Mouse (Mus musculus) cerebellum, adult 2 months (tissue): Measurements from ENCODE around the gene Serpina5. TPM values are rescaled to one million over a fixed set of nuclear protein-coding genes. Genes with fewer than 3 reads are reported as not detected.

Experiments used
- DNase-seq, 2 experiments: peaks; one replicate each; pipeline ENCODE4 v3.0.0; 2021
- H3K27ac ChIP-seq: fragments of 200-500 bp; 2 replicates; pipeline ENCODE4 v1.5.1; 2012; ENCODE audit warnings: low read length, control low read depth, inconsistent platforms; ENCODE audit not compliant: insufficient read depth
- H3K27me3 ChIP-seq: fragments of 200-500 bp; 2 replicates; pipeline ENCODE4 v1.6.1; 2012; ENCODE audit warnings: inconsistent platforms, mild to moderate bottlenecking, low read length, moderate library complexity; ENCODE audit not compliant: control insufficient read depth, insufficient read depth
- H3K4me1 ChIP-seq: fragments of 200-500 bp; 2 replicates; pipeline ENCODE4 v1.6.1; 2011; ENCODE audit warnings: low read length; ENCODE audit not compliant: control insufficient read depth, insufficient read depth
- H3K4me3 ChIP-seq: fragments of 200-500 bp; replicated peaks from 2 replicates; pipeline ENCODE3; 2011; ENCODE audit warnings: mild to moderate bottlenecking, low read depth, low read length, control low read depth; ENCODE audit not compliant: insufficient read depth
- CTCF ChIP-seq: fragments of 200-500 bp; IDR thresholded peaks from 2 replicates; pipeline ENCODE4 v1.5.1; 2011; ENCODE audit warnings: low read depth, mild to moderate bottlenecking, control low read depth, low read length, moderate library complexity, borderline replicate concordance; ENCODE audit not compliant: insufficient read depth
- POLR2A ChIP-seq: fragments of 200-500 bp; IDR thresholded peaks from 2 replicates; pipeline ENCODE4 v1.6.1; 2011; ENCODE audit warnings: low read length, control low read depth, borderline replicate concordance; ENCODE audit not compliant: insufficient read depth
- WGBS: fragments of 180-500 bp; shearing (Covaris S2); methylation state at CpG from one replicate; pipeline ENCODE4 v1.1.7; 2018; 5-methylcytosine and 5-hydroxymethylcytosine counted together
- polyA plus RNA-seq: library from polyadenylated mRNA; depleted of rRNA; stranded (reverse); fragments of >200 nt; gene quantifications from 2 replicates; pipeline ENCODE4 v1.2.3, GENCODE M21; 2012; rRNA removed

Serpina5 gene
- polyA plus RNA-seq, 1 experiment = not detected

DNA sequence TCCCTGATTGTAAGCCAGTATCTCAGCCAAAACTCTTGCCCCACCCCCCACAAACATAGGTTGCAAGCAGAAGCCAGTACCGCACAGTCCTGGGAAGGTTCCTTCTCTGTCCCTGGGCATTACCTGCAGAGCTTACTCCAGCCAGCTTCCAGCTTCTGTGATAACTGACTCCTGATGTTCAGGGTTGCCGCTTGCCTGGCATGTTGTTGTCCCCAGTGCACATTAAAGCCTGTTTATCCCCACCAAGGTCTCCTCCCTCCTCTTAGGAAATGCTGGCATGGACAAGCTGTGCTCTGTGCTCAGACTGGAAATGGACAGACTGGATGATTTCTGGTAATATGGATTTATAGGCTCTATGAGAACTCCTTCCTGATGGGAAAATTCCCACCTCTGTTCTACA, 52.7 kb downstream of the Serpina5 start, which contains the start of gene Serpina3c:
TSS of gene Serpina3c (minus strand) at position 215 of the 400 bp plus-strand sequence.
- Histone ChIP-seq H3K4me3 (no peak within 1 kb of the TSS), H3K27ac (no peak within 1 kb of the TSS), H3K4me1 (no peaks in the 10 kb centered on the region), H3K27me3 (no peaks in the 10 kb centered on the region; the same call in 1 of the 2 replicates)
- TF ChIP-seq CTCF (no peak), POLR2A (no peak)
- WGBS = 82% methylated on average over 2 of the region's 2 CpGs
- DNase-seq = no peak

Other genes starting within 250 kb of the Serpina5 start
- not detected in 2 replicates for gene Serpina1a, start 237.6 kb upstream of the Serpina5 start, polyA plus RNA-seq
- gene Serpina1c, start 196.2 kb upstream of the Serpina5 start, polyA plus RNA-seq = not detected in 2 replicates
- not detected in 2 replicates for gene Serpina1e, start 142.1 kb upstream of the Serpina5 start, polyA plus RNA-seq
- gene Serpina11, start 111.2 kb upstream of the Serpina5 start, polyA plus RNA-seq = 0.07 TPM in 1 of 2 replicates, not detected in the other
- gene Serpina9, start 87.4 kb upstream of the Serpina5 start, polyA plus RNA-seq = 1.8 TPM in 2 replicates
- 0.05 TPM in 1 of 2 replicates, not detected in the other for gene Serpina12, start 56.7 kb upstream of the Serpina5 start, polyA plus RNA-seq
- not detected in 2 replicates for gene Serpina3a, start 11.6 kb downstream of the Serpina5 start, polyA plus RNA-seq
- gene Serpina3b, start 26.9 kb downstream of the Serpina5 start, polyA plus RNA-seq = not detected in 2 replicates
- gene Serpina3c, start 52.8 kb downstream of the Serpina5 start, polyA plus RNA-seq = 0.19 and 0.31 TPM in 2 replicates
- 0.11 TPM in 1 of 2 replicates, not detected in the other for gene Serpina3f, start 113.4 kb downstream of the Serpina5 start, polyA plus RNA-seq
- 2.2 and 2.9 TPM in 2 replicates for gene Serpina3g, start 135.1 kb downstream of the Serpina5 start, polyA plus RNA-seq
- gene Serpina3i, start 162.0 kb downstream of the Serpina5 start, polyA plus RNA-seq = 0.05 TPM in 1 of 2 replicates, not detected in the other
- gene Serpina3j, start 213.4 kb downstream of the Serpina5 start, polyA plus RNA-seq = not detected in 2 replicates
- not detected in 2 replicates for gene Serpina3k, start 237.4 kb downstream of the Serpina5 start, polyA plus RNA-seq
- 0.06 TPM in 1 of 2 replicates, not detected in the other for gene Serpina3m, start 237.4 kb downstream of the Serpina5 start, polyA plus RNA-seq